Mouse (Mus musculus) lung, adult 2 months (tissue): ENCODE results near the gene Dchs2.

ENCODE experiments used
- CTCF ChIP-seq: fragments of 200-500 bp; IDR thresholded peaks from 2 replicates; pipeline ENCODE4 v1.5.1; 2011; ENCODE audit warnings: mild to moderate bottlenecking, low read length, control low read depth; ENCODE audit not compliant: insufficient read depth
- POLR2A ChIP-seq: fragments of 200-500 bp; IDR thresholded peaks from 2 replicates; pipeline ENCODE4 v1.6.1; 2011; ENCODE audit warnings: low read depth, mild to moderate bottlenecking, control low read depth, low read length, borderline replicate concordance; ENCODE audit errors: extremely low read depth

GRCm38 (mm10) chr3:83288118-83288840 lies 160.5 kb downstream of the Dchs2 start:
- TF ChIP-seq CTCF: no peak
- TF ChIP-seq POLR2A: no peak
